Mouse (Mus musculus): ENCODE measurements around the gene Dbndd1.
"Not testable (repeated sequence)": the region's sequence is repeated elsewhere in the genome, so short reads cannot be mapped to it uniquely, and the experiment has no call there.

The Dbndd1 gene

GRCm38 (mm10) chr8:123491280-123492075, 23.8 kb downstream of the Dbndd1 start:
- no peak for DNase-seq

DNA sequence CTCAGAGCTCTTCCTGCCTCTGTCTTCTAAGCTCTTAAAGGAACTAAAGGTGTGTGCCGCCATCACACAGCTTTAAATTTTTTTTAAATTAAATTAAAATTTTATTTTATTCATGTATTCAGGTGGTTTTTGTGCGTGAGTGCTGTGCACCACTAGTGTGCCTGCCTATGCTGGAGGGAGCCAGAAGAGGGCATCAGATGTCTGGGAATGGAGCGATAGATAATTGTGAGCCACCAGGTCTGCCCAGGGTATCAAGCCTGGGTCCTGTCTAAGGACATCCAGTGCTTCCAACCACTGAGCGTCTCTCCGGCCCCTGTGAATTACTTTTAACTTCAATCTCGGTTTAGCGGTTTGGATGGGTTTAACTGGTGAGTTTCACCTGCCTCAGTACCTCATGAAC, 32.6 kb downstream of the Dbndd1 start:
- no peak for DNase-seq

GRCm38 (mm10) chr8:123478456-123479218, 36.6 kb downstream of the Dbndd1 start:
- peak; percentile 21 for DNase-seq

DNA sequence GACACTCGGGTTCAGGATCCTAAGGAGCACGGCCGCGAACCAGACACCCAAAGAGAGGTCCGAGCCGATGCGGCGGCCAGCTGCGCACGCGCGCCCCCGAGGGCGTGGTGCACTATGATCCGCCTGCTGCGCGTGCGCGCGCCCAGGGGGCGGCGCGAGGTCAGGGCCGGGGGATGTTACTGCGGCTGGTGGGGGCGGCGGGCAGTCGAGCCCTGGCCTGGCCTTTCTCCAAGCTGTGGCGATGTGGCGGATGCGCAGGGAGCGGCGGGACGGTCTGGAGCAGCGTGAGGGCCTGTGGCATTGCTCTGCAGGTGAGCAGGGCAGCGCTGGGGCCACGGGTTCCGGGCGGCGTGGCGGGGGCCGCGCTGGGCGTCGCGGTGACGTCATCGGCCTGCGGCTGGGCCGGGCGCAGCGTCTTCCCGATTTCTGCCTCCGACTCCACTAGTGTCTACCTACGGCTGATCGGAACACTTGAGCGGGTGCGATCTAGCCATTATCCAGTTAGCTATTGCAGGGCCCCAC, 37.5 kb downstream of the Dbndd1 start, which contains the start of gene Afg3l1:
Gene Afg3l1 (plus strand): TSS at position 167 of the 522 bp plus-strand sequence.
- DNase-seq = peak; percentile 95

DNA sequence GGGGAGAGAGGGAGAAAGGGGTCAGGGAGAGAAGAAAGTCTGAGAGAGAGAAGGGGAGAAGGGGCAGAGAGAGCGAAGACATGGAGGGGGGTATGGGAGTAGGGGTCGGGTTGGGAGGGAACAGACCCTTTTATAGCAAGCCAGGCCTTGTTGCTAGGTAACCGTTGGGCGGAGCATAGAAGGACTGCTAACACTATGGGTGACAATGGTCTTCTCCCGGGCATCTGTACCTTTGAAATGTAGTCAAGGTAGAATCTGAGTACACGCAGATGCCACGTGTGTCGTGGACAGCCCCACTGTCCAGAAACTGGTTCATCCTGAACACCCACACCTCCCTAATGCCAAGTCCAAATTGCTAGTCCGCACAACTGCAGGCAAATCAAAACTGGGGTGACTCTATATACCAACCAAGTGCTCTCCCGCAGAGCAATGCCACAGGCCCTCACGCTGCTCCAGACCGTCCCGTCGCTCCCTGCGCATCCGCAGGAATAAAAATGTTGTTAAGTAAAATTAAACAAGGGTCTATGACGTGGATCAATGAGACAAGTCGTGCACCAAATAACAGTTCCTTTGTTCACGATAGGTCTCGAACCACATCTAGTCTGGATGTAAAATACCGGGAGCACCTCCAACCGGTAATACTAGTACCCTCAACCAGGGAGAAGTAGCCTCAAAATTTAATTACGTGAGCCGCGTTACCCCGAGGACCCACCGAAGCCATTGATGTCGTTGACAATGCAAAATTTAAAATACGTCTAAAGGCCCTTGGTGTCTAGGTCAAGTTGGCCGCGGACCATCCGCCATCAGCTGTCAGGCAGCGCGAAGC, 38.1 kb downstream of the Dbndd1 start:
- peak; percentile 11 for DNase-seq

DNA sequence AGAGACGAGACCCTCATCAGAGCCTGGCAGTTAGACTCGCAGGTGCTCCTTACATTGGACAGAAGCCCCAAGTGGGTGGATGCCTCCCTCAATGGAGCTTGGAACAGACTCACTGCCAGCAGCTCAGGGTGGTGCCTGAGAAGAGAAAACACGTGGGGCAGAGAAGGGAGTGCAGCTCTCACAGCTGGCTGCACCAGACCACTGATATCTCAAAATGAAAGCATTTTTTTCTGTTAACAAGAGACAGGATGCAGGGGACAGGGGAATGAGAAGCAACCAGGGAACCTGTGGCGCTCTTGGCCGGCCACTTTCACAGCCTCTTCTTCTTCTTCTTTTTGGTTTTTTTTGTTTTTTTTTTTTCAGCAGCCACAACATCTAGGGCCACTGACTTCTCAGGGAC, 40.7 kb downstream of the Dbndd1 start:
- not testable (repeated sequence) for DNase-seq

DNA sequence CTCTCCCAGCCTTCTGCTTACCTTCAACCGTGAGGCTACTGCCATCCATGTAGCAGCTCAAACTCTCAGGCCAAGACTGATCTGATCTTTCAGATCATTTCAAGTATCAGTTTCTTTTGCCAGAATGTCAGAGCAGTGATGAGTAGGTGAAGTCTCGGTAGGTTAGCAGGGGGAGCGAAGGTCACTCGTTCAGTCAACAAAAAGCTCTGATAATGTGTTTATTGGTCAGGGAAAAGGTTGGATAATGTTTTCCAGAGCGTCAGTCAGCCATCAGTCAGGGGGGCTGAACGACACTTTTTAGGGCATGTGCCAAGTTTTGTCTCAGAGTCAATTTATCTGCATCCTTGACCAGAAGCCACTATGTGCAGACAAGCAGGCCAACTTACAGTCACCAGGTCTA, 42.3 kb downstream of the Dbndd1 start:
- DNase-seq = peak; percentile 18

DNA sequence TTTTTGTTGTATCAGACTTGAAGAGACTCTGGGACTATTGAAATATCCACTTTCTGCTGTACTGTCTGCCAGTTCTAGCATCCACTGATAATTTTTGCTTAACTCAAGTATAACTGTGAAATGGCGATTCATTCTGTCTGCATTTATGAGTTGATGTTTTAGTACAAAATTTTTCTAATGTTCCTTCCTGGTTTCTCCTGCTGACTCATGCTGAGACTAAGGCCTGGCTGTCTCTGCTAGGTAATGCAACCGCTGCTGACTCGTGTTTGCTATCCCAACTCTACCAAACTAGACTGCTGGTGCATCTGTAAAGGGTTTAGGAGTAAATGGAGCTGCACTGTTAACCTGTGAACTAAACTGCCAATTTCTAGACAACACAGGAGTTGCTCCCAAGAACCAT, 47.8 kb downstream of the Dbndd1 start:
- no peak for DNase-seq

GRCm38 (mm10) chr8:123463651-123464050, 51.6 kb downstream of the Dbndd1 start:
- DNase-seq = no peak
